In the genomic region with DNA sequence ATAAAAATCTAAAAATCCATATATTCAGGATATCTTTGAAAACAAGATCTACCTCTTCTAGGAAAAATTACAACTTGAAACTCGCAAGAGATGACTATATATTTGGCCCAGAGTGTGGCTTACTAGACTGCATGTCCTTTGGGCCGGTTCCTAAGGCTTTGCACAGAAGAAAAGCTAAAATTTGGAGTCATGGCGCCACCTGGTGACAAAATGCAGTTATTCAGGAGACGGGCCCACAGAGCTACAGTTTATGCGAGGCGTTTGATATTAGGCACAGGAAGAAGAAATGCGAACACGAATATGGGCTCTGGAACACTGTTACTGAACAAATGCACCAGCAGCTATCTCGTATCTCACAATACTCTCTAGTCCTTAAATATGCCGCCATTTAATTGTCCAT, we compare ENCODE assay signal across 8 mouse cellular contexts. TPM values are rescaled to one million over a fixed set of nuclear protein-coding genes. Genes with fewer than 3 reads are reported as not detected.
DNase-seq lines count a peak whose midpoint lies in the region; ATAC-seq lines count a peak whose summit lies in the region.

No protein-coding gene starts in this region.

- WGBS in hindbrain, embryonic 11.5 days, result 12% methylated on average over 10 of the region's 10 CpGs
- 11% methylated on average over 10 of the region's 10 CpGs for WGBS in hindbrain, embryonic 13.5 days
- 9% methylated on average over 10 of the region's 10 CpGs for WGBS in forebrain, embryonic 16.5 days
- 6% methylated on average over 10 of the region's 10 CpGs for WGBS in intestine, embryonic 16.5 days
- WGBS in neural tube, embryonic 14.5 days, result 9% methylated on average over 10 of the region's 10 CpGs

- intact Hi-C loops in left cerebral cortex, postnatal 4 days (cut with DNase I), result loop anchor here (1.0 to 5.0 kb wide), 3 partner anchors 56 to 390 kb away; no protein-coding TSS in a partner anchor

- no peaks in the 10 kb centered on the region for H3K9me3 ChIP-seq in hindbrain, embryonic 11.5 days (ENCODE audit: control insufficient read depth, low read length)
- no peaks in the 10 kb centered on the region for H3K9me3 ChIP-seq in hindbrain, embryonic 13.5 days
- no peaks in the 10 kb centered on the region for H3K9me3 ChIP-seq in forebrain, embryonic 16.5 days (ENCODE audit: control insufficient read depth, low read length)
- H3K9me3 ChIP-seq in intestine, embryonic 16.5 days (ENCODE audit: control insufficient read depth, low read length), result no peaks in the 10 kb centered on the region
- H3K9me3 ChIP-seq in neural tube, embryonic 14.5 days (ENCODE audit: control insufficient read depth, low read length), result no peaks in the 10 kb centered on the region

- H3K4me1 ChIP-seq in hindbrain, embryonic 11.5 days (replicated peaks; ENCODE audit: control insufficient read depth, insufficient read depth, low read length), result no peaks in the 10 kb centered on the region
- H3K4me1 ChIP-seq in hindbrain, embryonic 13.5 days (replicated peaks), result peaks cover 23% of the 10 kb centered on the region
- peaks cover 12% of the 10 kb centered on the region for H3K4me1 ChIP-seq in forebrain, embryonic 16.5 days (replicated peaks; ENCODE audit: control insufficient read depth, insufficient read depth, low read length)
- H3K4me1 ChIP-seq in intestine, embryonic 16.5 days (ENCODE audit: control insufficient read depth, insufficient read depth, low read length), result peaks cover 7% of the 10 kb centered on the region
- peaks cover 15% of the 10 kb centered on the region for H3K4me1 ChIP-seq in neural tube, embryonic 14.5 days (ENCODE audit: control insufficient read depth, insufficient read depth, low read length)

- H3K4me2 ChIP-seq in hindbrain, embryonic 11.5 days (replicated peaks; ENCODE audit: low read depth, low read length), result no peak overlapping the region
- no peak overlapping the region for H3K4me2 ChIP-seq in hindbrain, embryonic 13.5 days
- H3K4me2 ChIP-seq in forebrain, embryonic 16.5 days (ENCODE audit: low read length), result no peak overlapping the region
- H3K4me2 ChIP-seq in intestine, embryonic 16.5 days (ENCODE audit: low read depth, low read length), result no peak overlapping the region
- no peak overlapping the region for H3K4me2 ChIP-seq in neural tube, embryonic 14.5 days (ENCODE audit: low read depth, low read length)

- H3K27ac ChIP-seq in hindbrain, embryonic 11.5 days (ENCODE audit: low read depth, low read length), result no peak overlapping the region
- no peak overlapping the region for H3K27ac ChIP-seq in hindbrain, embryonic 13.5 days
- H3K27ac ChIP-seq in forebrain, embryonic 16.5 days (ENCODE audit: low read length), result no peak overlapping the region
- no peak overlapping the region for H3K27ac ChIP-seq in intestine, embryonic 16.5 days (ENCODE audit: low read length)
- H3K27ac ChIP-seq in neural tube, embryonic 14.5 days (ENCODE audit: low read depth, low read length), result no peak overlapping the region

- DNase-seq in hindbrain, embryonic 11.5 days (ENCODE audit: low spot score), result peak; percentile 91
- peak; percentile 81 for DNase-seq in c-Kit-positive CD71-negative TER-119-negative erythroid progenitor cells, embryonic 14.5 days (ENCODE audit: low read depth)
- DNase-seq in left cerebral cortex, postnatal 4 days, result peak; percentile 83
- peak; percentile 86 for DNase-seq in testis, postnatal 10 days (ENCODE audit: low spot score)

- H3K4me3 ChIP-seq in hindbrain, embryonic 11.5 days (ENCODE audit: low read depth, low read length), result no peak overlapping the region
- H3K4me3 ChIP-seq in hindbrain, embryonic 13.5 days, result no peak overlapping the region
- no peak overlapping the region for H3K4me3 ChIP-seq in forebrain, embryonic 16.5 days (replicated peaks; ENCODE audit: low read length)
- H3K4me3 ChIP-seq in intestine, embryonic 16.5 days (ENCODE audit: low read length), result no peak overlapping the region
- H3K4me3 ChIP-seq in neural tube, embryonic 14.5 days (ENCODE audit: low read depth, low read length), result no peak overlapping the region

- H3K27me3 ChIP-seq in hindbrain, embryonic 11.5 days (ENCODE audit: control insufficient read depth, insufficient read depth, low read length), result no peaks in the 10 kb centered on the region
- peaks cover 11% of the 10 kb centered on the region; the same call in 1 of the 2 replicates for H3K27me3 ChIP-seq in hindbrain, embryonic 13.5 days
- no peaks in the 10 kb centered on the region for H3K27me3 ChIP-seq in forebrain, embryonic 16.5 days (replicated peaks; ENCODE audit: control insufficient read depth, insufficient read depth, low read length)
- no peaks in the 10 kb centered on the region for H3K27me3 ChIP-seq in intestine, embryonic 16.5 days (replicated peaks; ENCODE audit: control insufficient read depth, insufficient read depth, low read length)
- no peaks in the 10 kb centered on the region for H3K27me3 ChIP-seq in neural tube, embryonic 14.5 days (ENCODE audit: control insufficient read depth, insufficient read depth, low read length)

- H3K36me3 ChIP-seq in hindbrain, embryonic 11.5 days (ENCODE audit: control insufficient read depth, insufficient read depth, low read length), result no peaks in the 10 kb centered on the region
- no peaks in the 10 kb centered on the region for H3K36me3 ChIP-seq in hindbrain, embryonic 13.5 days
- H3K36me3 ChIP-seq in forebrain, embryonic 16.5 days (ENCODE audit: control insufficient read depth, insufficient read depth), result no peaks in the 10 kb centered on the region
- no peaks in the 10 kb centered on the region for H3K36me3 ChIP-seq in intestine, embryonic 16.5 days (ENCODE audit: control insufficient read depth, insufficient read depth, low read length)
- H3K36me3 ChIP-seq in neural tube, embryonic 14.5 days (ENCODE audit: control insufficient read depth, insufficient read depth, low read length), result no peaks in the 10 kb centered on the region

- H3K9ac ChIP-seq in hindbrain, embryonic 11.5 days (ENCODE audit: low read depth, low read length), result no peak overlapping the region
- no peak overlapping the region for H3K9ac ChIP-seq in hindbrain, embryonic 13.5 days
- H3K9ac ChIP-seq in forebrain, embryonic 16.5 days (replicated peaks; ENCODE audit: low read depth, low read length), result no peak overlapping the region
- H3K9ac ChIP-seq in intestine, embryonic 16.5 days (ENCODE audit: low read depth, low read length), result no peak overlapping the region
- H3K9ac ChIP-seq in neural tube, embryonic 14.5 days (replicated peaks; ENCODE audit: low read depth, low read length), result 0 out of 2 replicates have a peak overlapping the region, but pooled peaks have one; percentile 16

- ATAC-seq in hindbrain, embryonic 11.5 days (ENCODE audit: low FRiP score), result no peak
- no peak for ATAC-seq in hindbrain, embryonic 13.5 days (ENCODE audit: low FRiP score)
- peak; percentile 52; the same call in 1 of the 2 replicates for ATAC-seq in forebrain, embryonic 16.5 days
- ATAC-seq in intestine, embryonic 16.5 days, result peak; percentile 43; the same call in 1 of the 2 replicates
- peak; percentile 59; the same call in 1 of the 2 replicates for ATAC-seq in neural tube, embryonic 14.5 days (ENCODE audit: low read depth)

RNA-seq across cellular contexts. Expression of gene Cyp24a1, which starts 10.8 kb away (rescaled TPM):
- polyA plus RNA-seq in hindbrain, embryonic 11.5 days (2014; fragmentation: Nextera tagmentation; extraction: Ambion mirVana), result 0.10 and 0.14 TPM in 2 replicates
- polyA plus RNA-seq in hindbrain, embryonic 13.5 days (2015; fragmentation: Nextera tagmentation; extraction: Ambion mirVana), result 0.12 TPM in 1 of 2 replicates, not detected in the other
- 0.11 TPM in 1 of 2 replicates, not detected in the other for polyA plus RNA-seq in forebrain, embryonic 16.5 days (2015; fragmentation: Nextera tagmentation; extraction: Ambion mirVana)
- not detected in 2 replicates for polyA plus RNA-seq in intestine, embryonic 16.5 days (2015; fragmentation: Nextera tagmentation; extraction: Ambion mirVana)
- not detected for total RNA-seq in left cerebral cortex, postnatal 4 days (2021)
- polyA plus RNA-seq in neural tube, embryonic 14.5 days (2014; fragmentation: Nextera tagmentation; extraction: Ambion mirVana), result 0.05 and 0.14 TPM in 2 replicates

RNA-seq across cellular contexts. Expression of gene Pfdn4, which starts 11.5 kb away (rescaled TPM):
- polyA plus RNA-seq in hindbrain, embryonic 11.5 days (2014; fragmentation: Nextera tagmentation; extraction: Ambion mirVana), result 141 and 142 TPM in 2 replicates
- 133 and 148 TPM in 2 replicates for polyA plus RNA-seq in hindbrain, embryonic 13.5 days (2015; fragmentation: Nextera tagmentation; extraction: Ambion mirVana)
- polyA plus RNA-seq in forebrain, embryonic 16.5 days (2015; fragmentation: Nextera tagmentation; extraction: Ambion mirVana), result 116 and 120 TPM in 2 replicates
- polyA plus RNA-seq in intestine, embryonic 16.5 days (2015; fragmentation: Nextera tagmentation; extraction: Ambion mirVana), result 46.6 and 48.5 TPM in 2 replicates
- total RNA-seq in left cerebral cortex, postnatal 4 days (2021), result 10 to 100 TPM; 44.1 to 53.1 TPM
- 159 and 161 TPM in 2 replicates for polyA plus RNA-seq in neural tube, embryonic 14.5 days (2014; fragmentation: Nextera tagmentation; extraction: Ambion mirVana)

Comparison
In these comparisons a context has a peak if more than half of its experiments do, and no peak if none do; other contexts are left out.
1. ATAC-seq: peak in forebrain, embryonic 16.5 days (single experiment), intestine, embryonic 16.5 days (single experiment) and neural tube, embryonic 14.5 days (single experiment); none in hindbrain, embryonic 11.5 days (single experiment) and hindbrain, embryonic 13.5 days (single experiment).
2. Peak in every context shown above with its lines, with median percentiles within 50 percentile points of each other: DNase-seq.